Mouse (Mus musculus) liver, postnatal 0 days (tissue): ENCODE results near the gene Pth2. TPM values are rescaled to one million over a fixed set of nuclear protein-coding genes. Genes with fewer than 3 reads are reported as not detected.

Experiments used
- ATAC-seq: fragments of 200-750 bp; cut with Nextera tagmentation; 2 replicates; pipeline ENCODE4 v1.8.0; 2017; ENCODE audit warnings: mild to moderate bottlenecking, moderate library complexity
- DNase-seq: peaks from one replicate; pipeline ENCODE4 v3.0.0-alpha.2; 2016
- H3K27ac ChIP-seq: fragments of 300-500 bp; sonication (generic); 2 replicates; pipeline ENCODE4 v1.5.1; 2014; ENCODE audit warnings: antibody characterized with exemption, moderate library complexity, mild to moderate bottlenecking, low read depth
- H3K27me3 ChIP-seq: fragments of 300-500 bp; sonication (generic); 2 replicates; pipeline ENCODE4 v1.6.1; 2014; ENCODE audit warnings: low read length, control low read depth, mixed read lengths; ENCODE audit not compliant: insufficient read depth
- H3K36me3 ChIP-seq: fragments of 300-500 bp; sonication (generic); replicated peaks from 2 replicates; pipeline ENCODE4 v1.6.1; 2014; ENCODE audit warnings: mild to moderate bottlenecking, control low read depth, low read length, moderate library complexity, mixed read lengths; ENCODE audit not compliant: insufficient read depth
- H3K4me1 ChIP-seq: fragments of 300-500 bp; sonication (generic); 2 replicates; pipeline ENCODE4 v1.6.1; 2014; ENCODE audit warnings: antibody characterized with exemption, mild to moderate bottlenecking, control low read depth; ENCODE audit not compliant: insufficient read depth
- H3K4me2 ChIP-seq: fragments of 300-500 bp; sonication (generic); 2 replicates; pipeline ENCODE4 v1.6.1; 2014; ENCODE audit warnings: low read depth, mild to moderate bottlenecking, low read length, moderate library complexity, mixed read lengths
- H3K4me3 ChIP-seq: fragments of 300-500 bp; sonication (generic); 2 replicates; pipeline ENCODE4 v1.5.1; 2014; ENCODE audit warnings: low read depth, low read length
- H3K9ac ChIP-seq: fragments of 300-500 bp; sonication (generic); replicated peaks from 2 replicates; pipeline ENCODE4 v1.6.1; 2014; ENCODE audit warnings: mild to moderate bottlenecking, moderate library complexity
- H3K9me3 ChIP-seq: fragments of 300-500 bp; sonication (generic); 2 replicates; pipeline ENCODE4 v1.6.1; 2016; ENCODE audit warnings: mild to moderate bottlenecking, control low read depth, low read length, mixed read lengths
- CTCF ChIP-seq: sonication (generic); IDR thresholded peaks from 2 replicates; pipeline ENCODE4 v1.5.1; 2016; ENCODE audit warnings: antibody characterized with exemption, low read depth
- EP300 ChIP-seq: IDR thresholded peaks from 2 replicates; pipeline ENCODE4 v1.6.1; 2016; ENCODE audit warnings: antibody characterized with exemption, low read depth, mild to moderate bottlenecking
- WGBS: fragments of 180-500 bp; shearing (Covaris S2); extraction: QIAGEN DNeasy Blood & Tissue Kit; methylation state at CpG from one replicate; pipeline ENCODE4 v1.1.7; 2014; ENCODE audit not compliant: insufficient replicate concordance; 5-methylcytosine and 5-hydroxymethylcytosine counted together
- polyA plus RNA-seq: library from polyadenylated mRNA; unstranded; fragments of >200 nt; fragmentation: Nextera tagmentation; extraction: Ambion mirVana; gene quantifications from 2 replicates; pipeline ENCODE4 v1.2.1, GENCODE M21; 2015

Pth2 gene
- polyA plus RNA-seq, 1 experiment from 2014 or later, result not detected

GRCm38 (mm10) chr7:45208260-45208659 lies 27.5 kb downstream of the Pth2 start:
- no peak for ATAC-seq
- WGBS, result 69% methylated on average over 6 of the region's 6 CpGs
- no peak overlapping the region for H3K4me2 ChIP-seq
- no peak overlapping the region for H3K27ac ChIP-seq
- H3K4me1 ChIP-seq, result peaks cover 20% of the 10 kb centered on the region
- H3K27me3 ChIP-seq, result peaks cover 9% of the 10 kb centered on the region
- no peaks in the 10 kb centered on the region for H3K36me3 ChIP-seq
- DNase-seq, result no peak
- no peak overlapping the region for H3K4me3 ChIP-seq
- H3K9ac ChIP-seq, result no peak overlapping the region
- H3K9me3 ChIP-seq, result no peaks in the 10 kb centered on the region
- TF ChIP-seq CTCF (peak; percentile 30), EP300 (no peak)

- no peak for DNase-seq
- TF ChIP-seq EP300, result no peak
- no peak for TF ChIP-seq CTCF
- ATAC-seq, result no peak
- H3K27me3 ChIP-seq, result peaks cover 11% of the 10 kb centered on the region
- H3K4me3 ChIP-seq, result no peak overlapping the region
- no peaks in the 10 kb centered on the region for H3K9me3 ChIP-seq
- peaks cover 22% of the 10 kb centered on the region; the same call in 1 of the 2 replicates for H3K4me1 ChIP-seq
- H3K9ac ChIP-seq, result no peak overlapping the region
- H3K36me3 ChIP-seq, result no peaks in the 10 kb centered on the region
- WGBS, result 27% methylated on average over 10 of the region's 10 CpGs
- H3K4me2 ChIP-seq, result peak overlapping the region; percentile 56
- H3K27ac ChIP-seq, result no peak overlapping the region
These were observed 30.3 kb downstream of the Pth2 start for GRCm38 (mm10) chr7:45211070-45211469.

- no peak for TF ChIP-seq CTCF
- no peak for TF ChIP-seq EP300
- Histone ChIP-seq H3K4me1 (peaks cover 28% of the 10 kb centered on the region), H3K9ac (no peak within 1 kb of the TSS), H3K4me3 (peak within 1 kb of the TSS; percentile 25; the same call in 1 of the 2 replicates), H3K36me3 (no peaks in the 10 kb centered on the region), H3K27ac (no peak within 1 kb of the TSS), H3K9me3 (no peaks in the 10 kb centered on the region), H3K27me3 (peaks cover 12% of the 10 kb centered on the region), H3K4me2 (peak within 1 kb of the TSS; percentile 56)
- DNase-seq (peak; percentile 59), ATAC-seq (peak; percentile 18; the same call in 1 of the 2 replicates)
- WGBS, result 5% methylated on average over 17 of the region's 17 CpGs
These were observed 31.1 kb downstream of the Pth2 start, which contains the start of gene Dkkl1 for GRCm38 (mm10) chr7:45211851-45212251. TSS of gene Dkkl1 (minus strand) at chr7:45212147.

GRCm38 (mm10) chr7:45212356-45212755 lies 31.6 kb downstream of the Pth2 start:
- TF ChIP-seq EP300, result no peak
- TF ChIP-seq CTCF, result no peak
- ATAC-seq (no peak), DNase-seq (no peak)
- no peaks in the 10 kb centered on the region for H3K9me3 ChIP-seq
- peaks cover 32% of the 10 kb centered on the region for H3K4me1 ChIP-seq
- peak overlapping the region; percentile 56; the same call in 1 of the 2 replicates for H3K4me2 ChIP-seq
- peaks cover 12% of the 10 kb centered on the region for H3K27me3 ChIP-seq
- no peak overlapping the region for H3K27ac ChIP-seq
- H3K9ac ChIP-seq, result no peak overlapping the region
- WGBS, result 74% methylated on average over 7 of the region's 7 CpGs
- no peaks in the 10 kb centered on the region for H3K36me3 ChIP-seq
- no peak overlapping the region for H3K4me3 ChIP-seq

GRCm38 (mm10) chr7:45213708-45214107 lies 32.9 kb downstream of the Pth2 start:
- H3K9me3 ChIP-seq, result no peaks in the 10 kb centered on the region
- H3K4me2 ChIP-seq, result no peak overlapping the region
- H3K27ac ChIP-seq, result no peak overlapping the region
- ATAC-seq (peak; percentile 77), DNase-seq (peak; percentile 48)
- H3K4me1 ChIP-seq, result peaks cover 33% of the 10 kb centered on the region
- 66% methylated on average over 5 of the region's 5 CpGs for whole genome bisulfite sequencing
- no peak overlapping the region for H3K9ac ChIP-seq
- 0 out of 2 replicates have a peak, but pooled peaks cover 3% of the 10 kb centered on the region for H3K36me3 ChIP-seq
- peaks cover 12% of the 10 kb centered on the region for H3K27me3 ChIP-seq
- no peak overlapping the region for H3K4me3 ChIP-seq
- TF ChIP-seq EP300 (peak; percentile 11; the same call in 1 of the 2 replicates), CTCF (no peak)

GRCm38 (mm10) chr7:45215673-45216441 lies 35.1 kb downstream of the Pth2 start, which contains the start of gene Tead2:
TSS of gene Tead2 (plus strand) at chr7:45215753.
- Histone ChIP-seq H3K9me3 (no peaks in the 10 kb centered on the region), H3K4me2 (peak within 1 kb of the TSS; percentile 79), H3K27me3 (peaks cover 9% of the 10 kb centered on the region; the same call in 1 of the 2 replicates), H3K9ac (peak within 1 kb of the TSS; percentile 66), H3K27ac (peak within 1 kb of the TSS; percentile 42; the same call in 1 of the 2 replicates), H3K36me3 (peaks cover 3% of the 10 kb centered on the region; the same call in 1 of the 2 replicates), H3K4me1 (peaks cover 32% of the 10 kb centered on the region), H3K4me3 (peak within 1 kb of the TSS; percentile 52)
- peak; percentile 47 for ATAC-seq
- 3% methylated on average over 54 of the region's 55 CpGs for WGBS
- DNase-seq, result peak; percentile 68
- TF ChIP-seq CTCF (no peak), EP300 (no peak)
